Mouse (Mus musculus) thymus, postnatal 0 days (tissue): ENCODE measurements around the gene Gsta3. TPM values are rescaled to one million over a fixed set of nuclear protein-coding genes. Genes with fewer than 3 reads are reported as not detected.
"Not testable (repeated sequence)": the region's sequence is repeated elsewhere in the genome, so short reads cannot be mapped to it uniquely, and the experiment has no call there.

ENCODE experiments used
- DNase-seq: peaks from one replicate; pipeline ENCODE4 v3.0.0-alpha.2; 2015; ENCODE audit warnings: low spot score
- polyA plus RNA-seq: library from polyadenylated mRNA; unstranded; fragments of >200 nt; fragmentation: Nextera tagmentation; extraction: Ambion mirVana; gene quantifications from 2 replicates; pipeline ENCODE4 v1.2.1, GENCODE M21; 2015

Gene Gsta3
- polyA plus RNA-seq, 1 experiment from 2014 or later = 0.60 TPM

GRCm38 (mm10) chr1:21252566-21253302 lies 12.3 kb downstream of the Gsta3 start:
- no peak for DNase-seq

GRCm38 (mm10) chr1:21253303-21253650 lies 12.9 kb downstream of the Gsta3 start:
- no peak for DNase-seq

GRCm38 (mm10) chr1:21253856-21254255 lies 13.5 kb downstream of the Gsta3 start:
- no peak for DNase-seq

DNA sequence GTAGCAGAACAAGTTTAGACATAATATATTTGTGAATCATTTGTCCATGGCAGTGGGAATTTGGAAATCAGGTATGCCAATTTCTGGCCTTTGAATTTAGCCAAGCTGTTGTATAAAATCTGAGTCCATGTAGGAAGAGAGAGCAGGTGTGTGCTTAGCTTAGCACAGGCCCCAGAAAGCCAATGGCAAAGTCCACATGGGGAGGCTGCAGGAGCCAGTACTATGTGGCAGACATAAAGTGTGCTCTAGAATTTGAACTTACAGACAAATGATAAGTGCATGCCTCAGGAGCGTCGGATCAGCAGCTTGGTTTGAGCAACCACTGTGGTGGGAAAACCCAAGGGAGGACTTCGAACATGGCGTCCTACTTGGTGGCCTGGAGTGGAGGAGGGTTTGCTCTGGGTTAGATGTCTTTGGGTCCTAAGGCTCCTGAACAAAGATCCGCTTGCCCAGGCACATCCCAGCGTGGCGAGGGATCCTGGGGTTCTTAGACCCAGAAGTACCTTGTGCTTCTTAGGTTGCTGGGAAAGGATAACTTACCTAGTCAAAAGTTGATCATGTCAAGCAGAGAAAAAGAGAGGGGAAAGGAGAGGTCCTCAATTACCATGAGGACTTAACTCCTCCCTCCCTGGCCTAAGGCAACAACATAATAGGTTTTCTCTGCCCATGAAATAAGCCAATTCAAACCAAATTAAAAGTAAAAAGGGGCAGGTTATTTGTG lies 15.4 kb downstream of the Gsta3 start:
- DNase-seq = no peak

- no peak for DNase-seq
Observed at GRCm38 (mm10) chr1:21256391-21256790, 16.0 kb downstream of the Gsta3 start.

DNA sequence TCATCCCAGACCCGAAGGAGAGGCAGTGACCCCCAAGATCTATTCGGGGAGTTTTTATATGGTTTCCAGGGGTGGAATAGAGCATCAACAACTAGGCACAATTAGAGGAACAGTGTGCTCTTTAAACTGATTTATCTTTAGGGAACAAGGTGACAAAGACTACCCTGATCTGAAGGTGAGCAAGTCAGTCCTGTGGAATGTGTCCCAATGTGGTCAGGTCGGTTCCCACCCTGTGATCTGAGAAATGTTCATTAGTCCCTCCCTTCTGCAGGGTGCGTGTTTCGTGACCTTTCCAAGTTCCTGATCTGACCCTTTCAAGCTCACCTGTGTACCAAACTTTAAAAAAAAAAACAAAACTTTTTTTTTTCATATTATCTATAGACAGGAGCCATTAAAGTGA lies 16.5 kb downstream of the Gsta3 start:
- DNase-seq = no peak

GRCm38 (mm10) chr1:21259981-21260380 lies 19.6 kb downstream of the Gsta3 start:
- not testable (repeated sequence) for DNase-seq

DNA sequence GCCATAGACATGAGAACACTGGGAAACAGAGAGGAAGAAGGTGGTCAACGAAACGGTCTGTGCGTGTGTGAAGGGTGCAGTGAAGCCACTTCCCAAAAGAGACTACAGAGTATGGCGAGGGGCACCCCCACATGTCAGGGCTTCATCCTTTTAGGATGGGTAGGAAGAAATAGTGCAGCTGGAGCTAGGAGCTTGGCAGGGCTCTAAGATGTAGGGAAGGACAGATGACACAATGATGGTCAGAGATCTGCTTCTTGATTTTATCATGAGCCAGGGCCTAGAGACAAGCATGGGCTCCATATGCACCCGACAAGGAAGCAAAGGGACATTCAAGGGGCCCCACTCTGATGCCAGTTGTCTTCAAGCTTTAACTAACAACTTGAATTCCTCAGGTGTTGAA lies 22.0 kb downstream of the Gsta3 start:
- no peak for DNase-seq

- DNase-seq = no peak
Observed at GRCm38 (mm10) chr1:21263986-21264385, 23.6 kb downstream of the Gsta3 start.

- no peak for DNase-seq
Observed at GRCm38 (mm10) chr1:21264747-21265146, 24.4 kb downstream of the Gsta3 start.

DNA sequence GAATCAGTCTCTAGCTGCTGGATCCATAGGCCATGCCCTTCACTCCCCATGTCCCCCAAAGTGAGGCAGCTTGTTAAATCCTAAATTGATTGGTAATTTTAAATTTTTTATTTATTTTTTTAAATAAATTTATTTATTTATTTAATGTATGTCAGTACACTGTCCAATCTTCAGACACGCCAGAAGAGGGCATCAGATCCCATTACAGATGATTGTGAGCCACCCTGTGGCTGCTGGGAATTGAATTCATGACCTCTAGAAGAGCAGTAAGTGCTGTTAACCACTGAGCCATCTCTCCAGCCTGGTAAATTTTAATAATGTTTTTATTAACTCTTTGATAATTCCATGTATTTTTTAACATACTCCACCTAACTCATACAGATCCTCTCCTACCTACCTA lies 26.4 kb downstream of the Gsta3 start:
- no peak for DNase-seq

GRCm38 (mm10) chr1:21267466-21267865 lies 27.1 kb downstream of the Gsta3 start:
- DNase-seq = not testable (repeated sequence)

- DNase-seq = peak; percentile 77
Observed at GRCm38 (mm10) chr1:21271343-21272055, 31.1 kb downstream of the Gsta3 start.

GRCm38 (mm10) chr1:21272056-21272431 lies 31.7 kb downstream of the Gsta3 start:
- no peak for DNase-seq

DNA sequence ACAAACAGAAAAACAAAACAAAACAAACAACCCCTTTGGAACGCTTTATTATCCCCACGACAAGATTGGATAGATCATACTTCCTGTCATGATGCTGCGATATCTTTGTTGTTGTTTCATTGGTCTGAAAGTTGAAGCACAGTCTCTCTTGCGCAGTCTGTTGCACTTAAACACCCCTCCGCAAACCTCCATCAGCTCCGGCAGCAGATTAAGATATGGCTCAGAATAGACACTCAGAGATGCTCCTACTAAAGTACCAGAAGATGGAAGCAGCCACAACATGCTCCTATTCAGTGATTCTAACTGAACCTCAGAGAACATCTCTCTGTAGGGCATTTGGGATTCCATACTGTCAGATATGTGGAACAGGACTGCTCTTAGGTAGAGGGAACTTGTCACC lies 32.7 kb downstream of the Gsta3 start:
- DNase-seq = no peak

DNA sequence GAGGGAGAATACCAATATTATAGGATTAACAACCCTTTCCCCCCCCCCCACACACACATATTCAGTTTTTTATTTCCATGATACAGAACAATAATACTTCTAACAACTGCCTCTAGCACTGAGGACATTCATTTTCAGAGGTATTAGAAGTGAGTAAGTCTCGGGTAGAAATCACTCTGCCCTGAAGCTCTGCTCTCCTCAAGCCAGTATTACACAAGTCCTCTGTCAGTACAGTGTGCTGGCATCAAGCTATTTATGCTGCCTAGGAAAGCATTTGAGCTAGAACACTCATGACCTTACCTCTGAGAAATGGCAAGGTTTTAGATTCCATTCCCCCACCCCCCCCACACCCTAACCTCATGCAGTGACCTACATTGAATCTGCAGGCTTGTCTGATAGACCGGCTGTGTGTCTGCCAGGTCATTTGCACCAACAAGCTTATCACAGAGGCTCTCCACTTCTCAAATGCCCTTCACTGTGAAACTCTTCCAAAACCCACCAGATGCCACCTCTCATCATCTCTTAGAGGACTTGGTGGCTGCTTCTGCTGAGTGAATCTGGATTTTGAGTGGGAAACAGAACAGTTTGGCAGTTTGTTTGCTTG lies 34.1 kb downstream of the Gsta3 start:
- no peak for DNase-seq

- not testable (repeated sequence) for DNase-seq
Observed at GRCm38 (mm10) chr1:21275366-21275765, 35.0 kb downstream of the Gsta3 start.

DNA sequence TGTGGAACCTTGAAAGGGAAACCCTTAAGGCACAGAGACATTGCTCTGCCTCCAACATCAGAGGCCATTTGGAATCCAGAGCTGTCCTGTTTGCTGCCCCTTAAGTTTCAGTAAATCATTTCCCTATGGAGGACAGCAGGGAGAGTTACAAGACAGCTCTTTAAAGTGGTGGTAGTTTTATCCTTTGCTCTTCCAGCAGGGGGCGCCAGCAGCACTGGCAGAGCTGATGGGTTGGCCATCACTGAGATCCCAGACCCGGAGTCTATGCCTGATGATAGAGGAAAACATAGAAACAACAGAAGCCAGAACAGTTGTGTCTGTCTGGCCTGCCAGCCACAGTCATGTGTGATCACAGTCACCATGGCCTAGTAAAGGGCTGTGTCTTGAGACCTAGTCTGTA lies 35.8 kb downstream of the Gsta3 start:
- DNase-seq = not testable (repeated sequence)

GRCm38 (mm10) chr1:21280306-21280705 lies 39.9 kb downstream of the Gsta3 start:
- no peak for DNase-seq

- DNase-seq = not testable (repeated sequence)
Observed at GRCm38 (mm10) chr1:21284644-21285043, 44.3 kb downstream of the Gsta3 start.

- DNase-seq = no peak
Observed at GRCm38 (mm10) chr1:21291394-21291793, 51.0 kb downstream of the Gsta3 start.

GRCm38 (mm10) chr1:21292590-21292989 lies 52.2 kb downstream of the Gsta3 start:
- no peak for DNase-seq
